Mouse (Mus musculus): Measurements from ENCODE around the gene Tax1bp1.

- TF ChIP-seq POLR2A (IDR thresholded peaks at IDR 0.05; ENCODE audit: control insufficient read depth, extremely low read depth, insufficient read depth, low read length, poor library complexity): no peak
- TF ChIP-seq CTCF (IDR thresholded peaks at IDR 0.05; ENCODE audit: borderline replicate concordance, control insufficient read depth, extremely low read depth, insufficient read depth, low read length, poor library complexity): no peak
Observed at GRCm38 (mm10) chr6:52765206-52765605, 51.7 kb downstream of the Tax1bp1 start.
